9 mouse cellular contexts compared by ENCODE assay signal in genomic region chr17:10316446-10316845, GRCm38 (mm10). TPM values are rescaled to one million over a fixed set of nuclear protein-coding genes. Genes with fewer than 3 reads are reported as not detected.
DNase-seq lines count a peak whose midpoint lies in the region; ATAC-seq lines count a peak whose summit lies in the region.
"Had no signal": no experiment of that assay in that cellular context is flagged by ENCODE, and none has a peak within 500 bp of the region (broad histone marks: within the 10 kb centered on the region; RNA-seq: fewer than 3 reads in every experiment).

No protein-coding gene starts in this region.

- peak overlapping the region; percentile 50; the same call in 1 of the 2 replicates for H3K9ac ChIP-seq in kidney, embryonic 16.5 days (replicated peaks; ENCODE audit: low read length)
- H3K9ac ChIP-seq in embryonic facial prominence, embryonic 12.5 days: peak overlapping the region; percentile 33
- H3K9ac ChIP-seq in intestine, embryonic 14.5 days (ENCODE audit: low read length): no peak overlapping the region
- peak overlapping the region; percentile 55 for H3K9ac ChIP-seq in midbrain, embryonic 16.5 days (ENCODE audit: low read depth, low read length)

- no peak for ATAC-seq in kidney, embryonic 16.5 days (ENCODE audit: low FRiP score, low TSS enrichment)
- no peak for ATAC-seq in embryonic facial prominence, embryonic 12.5 days (ENCODE audit: insufficient number of reproducible peaks, insufficient read depth, low FRiP score, low TSS enrichment)
- no peak for ATAC-seq in intestine, embryonic 14.5 days (replicated peaks; ENCODE audit: low FRiP score, low TSS enrichment, low read depth)
- no peak for ATAC-seq in midbrain, embryonic 16.5 days
- ATAC-seq in inflammation-experienced regulatory T-cells, adult 6 months: no peak
- ATAC-seq: Patski had no signal

- no peaks in the 10 kb centered on the region for H3K9me3 ChIP-seq in kidney, embryonic 16.5 days (ENCODE audit: low read length)
- no peaks in the 10 kb centered on the region for H3K9me3 ChIP-seq in embryonic facial prominence, embryonic 12.5 days
- H3K9me3 ChIP-seq in intestine, embryonic 14.5 days (ENCODE audit: control insufficient read depth, low read length): no peaks in the 10 kb centered on the region
- no peaks in the 10 kb centered on the region for H3K9me3 ChIP-seq in midbrain, embryonic 16.5 days (replicated peaks; ENCODE audit: control insufficient read depth, low read length, poor library complexity, severe bottlenecking)

- H3K27me3 ChIP-seq in kidney, embryonic 16.5 days (ENCODE audit: insufficient read depth, low read length): no peaks in the 10 kb centered on the region
- no peaks in the 10 kb centered on the region for H3K27me3 ChIP-seq in embryonic facial prominence, embryonic 12.5 days
- H3K27me3 ChIP-seq in intestine, embryonic 14.5 days (replicated peaks; ENCODE audit: control insufficient read depth, insufficient read depth, low read length): no peaks in the 10 kb centered on the region
- no peaks in the 10 kb centered on the region for H3K27me3 ChIP-seq in midbrain, embryonic 16.5 days (ENCODE audit: control insufficient read depth, insufficient read depth, low read depth, low read length)
- H3K27me3 ChIP-seq: Patski had no signal

- WGBS in kidney, embryonic 16.5 days: 0% methylated on average over 1 of the region's 1 CpGs
- 0% methylated on average over 1 of the region's 1 CpGs for WGBS in embryonic facial prominence, embryonic 12.5 days
- WGBS in intestine, embryonic 14.5 days: 0% methylated on average over 1 of the region's 1 CpGs
- WGBS in midbrain, embryonic 16.5 days: 3% methylated on average over 1 of the region's 1 CpGs

- no peak for DNase-seq in kidney, postnatal 10 days
- DNase-seq in intestine, embryonic 14.5 days (ENCODE audit: low spot score): no peak
- DNase-seq in cerebellum, adult 11 months: no peak
- no peak for DNase-seq in adrenal gland, postnatal 14 days

- H3K4me2 ChIP-seq in kidney, embryonic 16.5 days (replicated peaks; ENCODE audit: low read depth, low read length): peak overlapping the region; percentile 62
- H3K4me2 ChIP-seq in embryonic facial prominence, embryonic 12.5 days (replicated peaks): peak overlapping the region; percentile 59
- H3K4me2 ChIP-seq in intestine, embryonic 14.5 days (ENCODE audit: low read length): peak overlapping the region; percentile 61
- H3K4me2 ChIP-seq in midbrain, embryonic 16.5 days (ENCODE audit: low read length): peak overlapping the region; percentile 61

- H3K4me3 ChIP-seq in kidney, embryonic 16.5 days (ENCODE audit: low read length): peak overlapping the region; percentile 45
- H3K4me3 ChIP-seq in embryonic facial prominence, embryonic 12.5 days: peak overlapping the region; percentile 37
- H3K4me3 ChIP-seq in intestine, embryonic 14.5 days (ENCODE audit: low read depth, low read length): peak overlapping the region; percentile 88
- H3K4me3 ChIP-seq in midbrain, embryonic 16.5 days (ENCODE audit: low read depth, low read length): peak overlapping the region; percentile 44

- no peak overlapping the region for H3K27ac ChIP-seq in kidney, embryonic 16.5 days (ENCODE audit: low read length)
- no peak overlapping the region for H3K27ac ChIP-seq in embryonic facial prominence, embryonic 12.5 days
- no peak overlapping the region for H3K27ac ChIP-seq in intestine, embryonic 14.5 days (ENCODE audit: low read depth)
- peak overlapping the region; percentile 71 for H3K27ac ChIP-seq in midbrain, embryonic 16.5 days (ENCODE audit: low read length)

- H3K36me3 ChIP-seq in kidney, embryonic 16.5 days (ENCODE audit: insufficient read depth, low read length): no peaks in the 10 kb centered on the region
- no peaks in the 10 kb centered on the region for H3K36me3 ChIP-seq in embryonic facial prominence, embryonic 12.5 days
- no peaks in the 10 kb centered on the region for H3K36me3 ChIP-seq in intestine, embryonic 14.5 days (ENCODE audit: control insufficient read depth, insufficient read depth, low read length)
- H3K36me3 ChIP-seq in midbrain, embryonic 16.5 days (ENCODE audit: control insufficient read depth, insufficient read depth, low read length): no peaks in the 10 kb centered on the region

- H3K4me1 ChIP-seq in kidney, embryonic 16.5 days (ENCODE audit: insufficient read depth, low read length): peaks cover 30% of the 10 kb centered on the region
- H3K4me1 ChIP-seq in embryonic facial prominence, embryonic 12.5 days: peaks cover 14% of the 10 kb centered on the region
- H3K4me1 ChIP-seq in intestine, embryonic 14.5 days (replicated peaks; ENCODE audit: control insufficient read depth, insufficient read depth, low read length): peaks cover 15% of the 10 kb centered on the region
- peaks cover 17% of the 10 kb centered on the region for H3K4me1 ChIP-seq in midbrain, embryonic 16.5 days (ENCODE audit: control insufficient read depth, insufficient read depth, low read length)

RNA-seq across cellular contexts. Expression of gene Qk, which starts 3.2 kb away (rescaled TPM):
- polyA plus RNA-seq in kidney, embryonic 16.5 days (2015; fragmentation: Nextera tagmentation; extraction: Ambion mirVana): 22.5 and 30.5 TPM in 2 replicates
- 27.5 and 29.1 TPM in 2 replicates for polyA plus RNA-seq in embryonic facial prominence, embryonic 12.5 days (2016; fragmentation: Nextera tagmentation; extraction: Ambion mirVana)
- polyA plus RNA-seq in intestine, embryonic 14.5 days (2014; fragmentation: Nextera tagmentation; extraction: Ambion mirVana): 23.1 and 26.8 TPM in 2 replicates
- polyA plus RNA-seq in midbrain, embryonic 16.5 days (2015; fragmentation: Nextera tagmentation; extraction: Ambion mirVana): 36.7 and 41.2 TPM in 2 replicates
- polyA plus RNA-seq in inflammation-experienced regulatory T-cells, adult 6 months (2017; shearing (Covaris generic)): 10 to 100 TPM in 2 of 3 experiments, 1 to 10 TPM in 1; 9.6 to 17.0 (median 15.1) TPM
- total RNA-seq in adrenal gland, postnatal 14 days (2021): 253 and 270 TPM in 2 replicates

Comparison
In these comparisons a context has a peak if more than half of its experiments do, and no peak if none do; other contexts are left out.
1. H3K4me3 ChIP-seq: peak in every context shown above with its lines; median percentile 88 in intestine, embryonic 14.5 days; 45 in kidney, embryonic 16.5 days; 44 in midbrain, embryonic 16.5 days; 37 in embryonic facial prominence, embryonic 12.5 days.